Mouse (Mus musculus): ENCODE measurements around the gene Cd160. TPM values are rescaled to one million over a fixed set of nuclear protein-coding genes. Genes with fewer than 3 reads are reported as not detected.

Cd160 gene
- total RNA-seq, 4 experiments from 2014 or later = not detected

- no peak for DNase-seq (ENCODE audit: low spot score)
These were observed 705 bp upstream of the Cd160 start for GRCm38 (mm10) chr3:96829856-96830255.

- no peak for DNase-seq (ENCODE audit: low spot score)
These were observed 765 bp downstream of the Cd160 start for GRCm38 (mm10) chr3:96828308-96828864.

- no peak for DNase-seq (ENCODE audit: low spot score)
These were observed 3.9 kb downstream of the Cd160 start for GRCm38 (mm10) chr3:96825261-96825660.

GRCm38 (mm10) chr3:96824614-96825013, 4.5 kb downstream of the Cd160 start:
- no peak for DNase-seq (ENCODE audit: low spot score)

GRCm38 (mm10) chr3:96823701-96824100, 5.5 kb downstream of the Cd160 start:
- DNase-seq (ENCODE audit: low spot score) = no peak

- no peak for DNase-seq (ENCODE audit: low spot score)
These were observed 7.6 kb downstream of the Cd160 start for GRCm38 (mm10) chr3:96821581-96821980.

GRCm38 (mm10) chr3:96820116-96820915, 8.8 kb downstream of the Cd160 start:
- no peak for DNase-seq (ENCODE audit: low spot score)

- no peak for DNase-seq (ENCODE audit: low spot score)
These were observed 14.8 kb downstream of the Cd160 start for GRCm38 (mm10) chr3:96814342-96814741.

- DNase-seq (ENCODE audit: low spot score) = no peak
These were observed 15.4 kb downstream of the Cd160 start for GRCm38 (mm10) chr3:96813591-96814244.

GRCm38 (mm10) chr3:96813106-96813505, 16.0 kb downstream of the Cd160 start:
- peak; percentile 33 for DNase-seq (ENCODE audit: low spot score)

GRCm38 (mm10) chr3:96812395-96813091, 16.6 kb downstream of the Cd160 start:
- DNase-seq (ENCODE audit: low spot score) = peak; percentile 65

GRCm38 (mm10) chr3:96811232-96811631, 17.9 kb downstream of the Cd160 start:
- DNase-seq (ENCODE audit: low spot score) = peak; percentile 25

GRCm38 (mm10) chr3:96808651-96809050, 20.5 kb downstream of the Cd160 start:
- no peak for DNase-seq (ENCODE audit: low spot score)

GRCm38 (mm10) chr3:96808136-96808535, 21.0 kb downstream of the Cd160 start:
- no peak for DNase-seq (ENCODE audit: low spot score)

GRCm38 (mm10) chr3:96802214-96802613, 26.9 kb downstream of the Cd160 start:
- no peak for DNase-seq (ENCODE audit: low spot score)

GRCm38 (mm10) chr3:96800254-96800653, 28.9 kb downstream of the Cd160 start:
- no peak for DNase-seq (ENCODE audit: low spot score)

GRCm38 (mm10) chr3:96788506-96788905, 40.6 kb downstream of the Cd160 start:
- peak; percentile 37 for DNase-seq (ENCODE audit: low spot score)

GRCm38 (mm10) chr3:96787784-96788183, 41.4 kb downstream of the Cd160 start:
- DNase-seq (ENCODE audit: low spot score) = no peak

- DNase-seq (ENCODE audit: low spot score) = no peak
These were observed 46.9 kb downstream of the Cd160 start for GRCm38 (mm10) chr3:96782236-96782635.

GRCm38 (mm10) chr3:96777120-96777519, 52.0 kb downstream of the Cd160 start:
- no peak for DNase-seq (ENCODE audit: low spot score)

- DNase-seq (ENCODE audit: low spot score) = no peak
These were observed 56.2 kb downstream of the Cd160 start for GRCm38 (mm10) chr3:96772949-96773348.

GRCm38 (mm10) chr3:96769971-96770370, 59.2 kb downstream of the Cd160 start:
- DNase-seq (ENCODE audit: low spot score) = no peak

Data from heart, adult 8-10 months (tissue).